Mouse (Mus musculus) heart, postnatal 14 days (tissue): ENCODE data around the gene Mak. TPM values are rescaled to one million over a fixed set of nuclear protein-coding genes. Genes with fewer than 3 reads are reported as not detected.
A peak's percentile ranks its signal among the peaks of the same experiment; 100 is the strongest.
"Not testable (repeated sequence)": the region's sequence is repeated elsewhere in the genome, so short reads cannot be mapped to it uniquely, and the experiment has no call there.

Experiments used
- DNase-seq, 2 experiments: peaks; one replicate each; pipeline ENCODE4 v3.0.0; 2021 to 2022
- intact Hi-C: fragments of 180-260 bp; cut with DNase I; formaldehyde crosslinking; loops from one replicate; pipeline ENCODE4 v1.15.1; 2025
- total RNA-seq, 2 experiments: library from RNA; stranded (reverse); gene quantifications; 2 replicates each; pipeline ENCODE4 v1.2.3; 2021

Mak gene
- total RNA-seq, 2 experiments from 2014 or later, result 0.19 TPM; not detected in 1

DNA sequence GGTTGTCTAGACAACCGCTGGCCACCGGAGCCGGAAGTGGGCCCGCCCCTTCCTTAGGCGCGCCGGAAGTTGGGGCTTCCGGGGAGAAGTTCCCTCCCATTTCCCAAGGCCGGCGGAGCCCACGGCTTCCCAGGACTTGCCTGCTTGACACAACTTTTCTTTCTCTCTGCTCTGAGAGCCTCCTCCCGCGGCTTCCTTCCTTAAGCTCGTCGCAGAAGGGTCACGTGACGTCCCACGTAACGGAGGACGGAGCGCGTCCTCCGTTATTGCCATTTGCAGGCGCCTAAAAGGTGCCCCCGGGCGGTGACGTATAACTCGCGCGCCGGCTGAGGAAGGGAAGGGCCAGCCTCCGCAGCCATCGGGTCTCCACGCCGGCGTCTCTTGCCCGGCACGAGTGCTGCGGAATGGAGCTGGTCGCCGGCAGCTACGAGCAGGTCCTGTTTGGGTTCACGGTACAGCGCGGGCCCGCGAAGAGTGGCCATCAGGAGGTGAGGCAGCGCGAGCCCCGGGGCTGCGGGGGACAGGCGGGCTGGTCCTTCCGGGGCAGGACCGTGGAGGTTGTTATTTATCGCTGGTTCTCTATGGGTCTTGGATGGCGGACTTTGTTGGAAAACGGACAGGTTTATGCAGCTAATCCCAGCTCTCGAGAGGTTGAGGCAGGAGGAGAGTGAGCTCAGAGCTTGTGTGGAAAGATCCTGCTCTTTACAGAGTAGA, 78.4 kb downstream of the Mak start, which contains the start of gene Pak1ip1:
Gene Pak1ip1 (plus strand): TSS at position 98 of the 714 bp plus-strand sequence.
- DNase-seq, result peak; percentile 91 to 95
- intact Hi-C loops, result loop anchor here (5.0 kb wide), 1 partner anchor 159 kb away; no protein-coding TSS in a partner anchor

DNA sequence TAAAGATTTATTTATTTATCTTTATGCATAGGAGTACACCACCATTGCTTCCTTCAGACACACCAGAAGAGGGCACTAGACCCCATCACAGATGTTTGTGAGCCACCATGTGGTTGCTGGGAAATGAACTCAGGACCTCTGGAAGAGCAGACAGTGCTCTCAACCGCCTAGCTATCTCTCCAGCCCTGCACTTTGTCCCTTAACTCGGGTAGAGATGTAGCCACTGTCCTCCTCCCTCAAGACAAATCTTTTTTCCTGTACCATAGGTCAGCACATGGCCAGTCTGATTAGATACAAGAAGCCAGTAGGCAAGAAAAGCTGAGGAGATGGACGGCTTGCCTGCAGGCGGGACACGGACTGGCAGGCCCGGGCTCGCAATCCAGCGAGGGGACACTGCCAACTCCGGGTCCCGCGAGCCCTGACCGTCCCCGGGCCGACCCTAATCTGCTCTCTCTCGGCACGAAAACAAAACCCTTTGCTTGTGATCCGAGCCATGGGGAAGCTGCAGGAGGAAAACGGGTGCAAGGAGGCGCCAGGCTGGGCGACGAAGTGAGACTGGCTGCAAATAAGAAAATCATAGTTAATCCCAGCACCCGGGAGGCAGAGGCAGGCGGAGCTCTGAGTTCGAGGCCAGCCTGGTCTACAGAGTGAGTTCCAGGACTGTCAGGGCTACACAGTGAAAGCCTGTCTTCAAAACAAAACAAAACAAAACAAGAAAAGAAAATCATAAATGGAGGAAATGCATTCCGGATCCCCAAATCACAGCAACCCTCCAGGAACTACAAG, 79.2 kb downstream of the Mak start:
- intact Hi-C loops, result loop anchor here (5.0 kb wide), 1 partner anchor 158 kb away; no protein-coding TSS in a partner anchor
- peak; percentile 49 to 60 for DNase-seq

DNA sequence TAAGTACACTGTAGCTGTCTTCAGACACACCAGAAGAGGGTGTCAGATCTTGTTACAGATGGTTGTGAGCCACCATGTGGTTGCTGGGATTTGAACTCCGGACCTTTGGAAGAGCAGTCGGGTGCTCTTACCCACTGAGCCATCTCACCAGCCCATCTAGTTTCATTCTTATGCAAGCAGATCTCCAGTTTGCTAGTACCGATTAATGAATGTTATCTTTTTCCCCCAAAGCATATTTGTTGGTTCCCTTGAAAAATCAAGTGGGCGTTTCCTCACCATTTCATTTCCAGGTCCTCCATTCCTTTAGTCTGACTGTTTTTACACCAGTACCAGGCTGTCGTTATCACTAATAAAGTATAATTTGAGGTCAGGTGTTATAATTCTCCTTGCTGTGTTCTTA, 81.0 kb downstream of the Mak start:
- DNase-seq, intact Hi-C loops: not testable (repeated sequence)

DNA sequence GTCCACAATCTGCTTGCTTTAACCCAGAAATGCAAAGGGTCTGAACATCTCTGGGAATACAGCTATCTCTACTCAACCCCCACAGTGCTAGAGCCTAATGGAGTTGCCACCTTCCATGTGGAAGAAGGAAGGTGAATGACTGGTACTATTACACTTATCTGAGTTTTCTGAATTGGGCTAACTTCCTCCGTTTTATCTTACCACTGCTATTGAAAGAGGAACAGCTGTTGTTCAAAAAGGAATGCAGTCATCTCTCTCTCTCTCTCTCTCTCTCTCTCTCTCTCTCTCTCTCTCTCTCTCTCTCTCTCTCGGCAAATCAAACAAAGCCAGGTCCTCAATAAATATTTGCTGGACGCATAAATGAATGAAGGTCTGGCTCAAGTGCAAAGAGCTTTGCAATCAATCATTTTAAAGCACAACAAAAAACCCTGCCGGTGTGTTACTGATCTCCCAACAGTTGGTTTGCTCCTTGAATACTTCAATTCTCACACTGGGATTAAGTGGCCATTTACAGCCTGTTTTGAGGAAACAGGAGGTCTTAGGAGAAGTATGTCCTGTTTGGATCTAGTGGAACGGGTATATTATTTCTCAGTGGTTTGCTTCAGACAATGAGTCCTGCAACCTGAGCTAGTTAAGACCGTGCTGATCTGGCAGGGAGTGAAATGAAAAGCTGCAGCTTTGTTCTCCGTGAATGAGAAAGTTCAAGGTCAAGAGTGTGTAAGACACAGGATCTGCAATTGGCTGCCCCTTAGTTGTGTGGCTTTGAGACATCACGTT, 84.8 kb downstream of the Mak start:
- no peak for DNase-seq
- intact Hi-C loops, result no loop called here

DNA sequence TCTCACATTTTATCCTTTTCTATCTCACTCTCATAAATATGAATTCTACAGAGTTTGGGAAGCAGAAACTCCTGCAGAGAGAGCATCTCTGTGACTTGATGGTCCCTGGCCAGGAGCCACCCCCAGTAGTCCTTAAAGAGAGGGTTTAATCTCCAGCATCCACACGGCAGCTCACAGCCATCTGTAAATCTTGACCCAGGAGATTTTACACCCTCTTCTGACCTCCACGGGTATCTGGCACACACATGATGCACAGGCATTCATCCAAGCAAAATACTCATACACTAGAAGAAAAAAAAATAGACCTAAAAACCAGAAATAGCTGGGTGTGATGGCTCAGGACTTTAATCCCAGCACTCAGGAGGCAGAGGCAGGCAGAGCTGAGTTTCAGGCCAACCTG, 91.1 kb downstream of the Mak start:
- intact Hi-C loops, result no loop called here
- no peak for DNase-seq

DNA sequence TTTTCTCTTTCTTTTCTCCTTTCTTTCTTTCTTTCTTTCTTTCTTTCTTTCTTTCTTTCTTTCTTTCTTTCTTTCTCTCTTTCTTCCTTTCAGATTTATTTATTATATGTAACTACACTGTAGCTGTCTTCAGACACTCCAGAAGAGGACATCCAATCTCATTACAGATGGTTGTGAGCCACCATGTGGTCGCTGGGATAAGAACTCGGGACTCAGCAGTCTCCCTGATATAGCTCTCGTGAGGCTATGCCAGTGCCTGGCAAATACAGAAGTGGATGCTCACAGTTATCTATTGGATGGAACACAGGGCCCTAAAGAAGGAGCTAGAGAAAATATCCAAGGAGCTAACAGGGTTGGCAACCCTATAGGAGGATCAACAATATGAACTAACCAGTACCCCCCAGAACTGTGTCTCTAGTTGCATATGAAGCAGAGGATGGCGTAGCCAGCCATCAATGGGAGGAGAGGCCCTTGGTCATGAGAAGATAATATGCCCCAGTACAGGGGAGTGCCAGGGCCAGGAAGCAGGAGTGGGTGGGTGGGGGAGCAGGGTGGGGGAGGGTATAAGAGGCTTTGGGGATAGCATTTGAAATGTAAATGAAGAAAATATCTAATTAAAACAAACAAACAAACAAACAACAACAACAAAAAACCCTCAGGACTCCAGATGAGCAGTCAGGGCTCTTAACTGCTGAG, 91.8 kb downstream of the Mak start:
- DNase-seq, intact Hi-C loops: not testable (repeated sequence)

DNA sequence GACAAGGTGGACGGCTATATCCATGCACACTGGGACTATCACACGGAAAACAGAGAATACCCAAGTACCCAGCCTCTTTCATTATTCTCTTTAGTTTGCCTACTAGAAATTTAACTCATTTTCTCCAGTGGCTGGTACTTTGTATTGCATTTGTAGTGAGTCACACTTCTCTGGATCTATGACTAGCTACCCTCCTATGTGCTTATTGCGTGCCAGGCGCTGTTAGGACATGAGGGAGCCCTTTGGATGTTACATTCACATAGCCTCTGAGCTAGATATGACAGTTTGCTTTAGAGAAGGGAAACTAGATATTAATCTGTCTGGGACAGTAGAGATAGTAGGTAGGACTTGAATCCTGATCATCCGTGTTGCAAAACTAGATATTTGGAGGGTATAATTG, 93.4 kb downstream of the Mak start:
- no peak for DNase-seq
- intact Hi-C loops, result no loop called here

DNA sequence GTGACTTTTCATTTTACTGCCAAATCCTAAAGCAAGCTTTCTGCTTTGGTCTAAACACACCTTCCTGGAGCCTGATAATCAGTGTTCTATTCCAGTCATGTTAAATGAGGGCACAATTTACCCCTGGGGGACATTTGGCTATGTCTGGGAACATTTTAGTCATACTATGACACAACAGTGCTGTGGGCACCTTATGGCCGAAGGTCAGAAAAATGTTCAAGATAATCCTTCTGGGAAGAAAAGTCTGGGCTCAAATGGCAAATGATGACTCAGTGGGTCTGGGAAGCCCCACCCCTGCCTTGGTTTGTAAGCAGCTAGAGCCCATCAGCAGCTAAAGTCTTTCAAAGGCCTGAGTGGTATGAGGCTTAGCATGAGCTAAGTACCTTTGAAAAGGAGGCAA, 96.7 kb downstream of the Mak start:
- no peak for DNase-seq
- intact Hi-C loops, result no loop called here

DNA sequence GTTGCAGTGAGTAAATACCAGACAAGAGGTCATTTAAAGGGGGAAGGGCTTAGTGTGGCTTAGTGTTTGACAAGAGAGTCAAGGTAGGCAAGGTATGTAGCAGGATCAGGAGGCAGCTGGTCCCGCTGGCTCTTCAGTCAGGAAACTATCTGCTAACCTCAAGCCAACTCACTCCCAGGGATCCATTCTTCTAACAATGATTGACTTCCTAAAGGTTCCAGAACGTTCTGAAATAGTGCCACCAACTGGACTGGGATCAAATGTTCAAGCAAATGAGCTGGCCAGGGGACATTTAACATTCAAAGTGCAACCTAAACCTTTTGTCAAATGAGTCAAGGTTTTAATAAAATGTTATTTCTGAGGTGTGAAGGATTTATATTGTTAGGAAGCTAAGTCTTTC, 100.2 kb downstream of the Mak start:
- intact Hi-C loops, result loop anchor here (1.0 to 5.0 kb wide), 3 partner anchors 62 to 197 kb away; no protein-coding TSS in a partner anchor
- peak; percentile 9 to 33 for DNase-seq

DNA sequence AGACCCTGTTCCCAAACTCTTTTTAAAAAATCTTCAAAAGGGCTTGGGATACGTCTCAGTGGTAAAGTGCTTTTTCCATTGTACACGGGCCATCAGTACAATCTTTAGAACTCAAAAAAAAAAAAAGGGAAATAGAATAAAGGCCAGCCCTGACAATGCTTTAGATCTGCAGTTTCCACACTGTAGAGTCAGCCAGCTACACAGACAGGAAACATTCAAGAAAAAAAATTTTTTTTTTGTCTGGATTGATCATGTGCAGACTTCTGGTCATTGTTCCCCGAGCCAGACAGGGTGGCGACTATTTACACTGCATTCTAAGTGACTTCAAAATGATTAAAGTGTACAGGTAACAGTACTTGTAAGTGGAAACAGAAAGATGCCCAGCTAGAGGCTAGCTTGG, 100.9 kb downstream of the Mak start:
- no peak for DNase-seq

DNA sequence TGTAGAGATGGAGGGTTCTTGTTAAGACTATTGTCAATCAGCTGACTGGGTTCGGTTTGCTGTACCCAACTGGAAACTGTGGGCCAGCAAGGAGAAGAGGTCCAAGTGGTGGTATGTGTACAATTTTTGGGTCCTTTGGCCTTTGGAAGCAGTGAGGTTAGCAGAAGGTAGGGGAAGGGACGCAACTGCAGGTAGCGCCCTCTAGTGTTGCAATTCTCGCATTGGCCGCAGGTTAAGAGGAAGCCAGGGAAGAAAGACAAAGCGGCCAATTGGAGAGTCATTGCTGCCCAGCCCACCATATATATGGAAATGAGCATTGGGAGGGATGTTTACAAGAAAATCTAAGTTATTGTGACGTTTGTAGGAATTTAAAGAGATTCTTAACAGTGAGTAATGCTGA, 101.9 kb downstream of the Mak start:
- intact Hi-C loops, result loop anchor here (5.0 kb wide), 2 partner anchors 60 to 195 kb away; no protein-coding TSS in a partner anchor

More for the DNA sequence above, 100.9 kb downstream of the Mak start:
- intact Hi-C loops, result loop anchor here (1.0 to 5.0 kb wide), 3 partner anchors 61 to 196 kb away; no protein-coding TSS in a partner anchor

More for the DNA sequence above, 101.9 kb downstream of the Mak start:
- DNase-seq, result peak; percentile 47 to 69

Other genes starting within 250 kb of the Mak start
- gene Gcnt2, start 220.0 kb downstream of the Mak start, total RNA-seq, result 10 to 100 TPM; 12.1 to 14.1 TPM
- 10 to 100 TPM; 25.4 to 25.8 TPM for gene Pak1ip1, start 78.7 kb downstream of the Mak start, total RNA-seq
- gene Tmem14c, start 63.4 kb downstream of the Mak start, total RNA-seq, result 100 to 1,000 TPM; 175 to 198 TPM
- not detected for gene Gcm2, start 31.3 kb upstream of the Mak start, total RNA-seq
- gene Sycp2l, start 34.6 kb upstream of the Mak start, total RNA-seq, result not detected
- gene Elovl2, start 140.7 kb upstream of the Mak start, total RNA-seq, result under 1 TPM; 0.19 to 0.37 TPM
- gene Smim13, start 170.1 kb upstream of the Mak start, total RNA-seq, result 10 to 100 TPM; 22.5 to 22.7 TPM
- not detected for gene Gm17364, start 194.3 kb upstream of the Mak start, total RNA-seq